Mouse (Mus musculus) lung, embryonic 14.5 days (tissue): Measurements from ENCODE around the gene Btbd6. TPM values are rescaled to one million over a fixed set of nuclear protein-coding genes. Genes with fewer than 3 reads are reported as not detected.

Experiments
- ATAC-seq: fragments of 200-750 bp; cut with Nextera tagmentation; 2 replicates; pipeline ENCODE4 v1.8.0; 2017; ENCODE audit warnings: mild to moderate bottlenecking, moderate TSS enrichment, moderate library complexity; ENCODE audit not compliant: insufficient read depth
- DNase-seq: peaks from one replicate; pipeline ENCODE4 v3.0.0-alpha.2; 2015
- H3K27ac ChIP-seq: fragments of 300-500 bp; sonication (generic); 2 replicates; pipeline ENCODE4 v1.5.1; 2014; ENCODE audit warnings: low read depth, mild to moderate bottlenecking, moderate library complexity
- H3K27me3 ChIP-seq: fragments of 300-500 bp; sonication (generic); 2 replicates; pipeline ENCODE4 v1.6.1; 2014; ENCODE audit warnings: low read length, control low read depth; ENCODE audit not compliant: insufficient read depth
- H3K36me3 ChIP-seq: fragments of 300-500 bp; sonication (generic); 2 replicates; pipeline ENCODE4 v1.6.1; 2014; ENCODE audit warnings: control low read depth; ENCODE audit not compliant: insufficient read depth
- H3K4me1 ChIP-seq: fragments of 300-500 bp; sonication (generic); 2 replicates; pipeline ENCODE4 v1.6.1; 2014; ENCODE audit warnings: antibody characterized with exemption, control low read depth; ENCODE audit not compliant: insufficient read depth
- H3K4me2 ChIP-seq: fragments of 300-500 bp; sonication (generic); 2 replicates; pipeline ENCODE4 v1.6.1; 2014; ENCODE audit warnings: mild to moderate bottlenecking
- H3K4me3 ChIP-seq: fragments of 300-500 bp; sonication (generic); 2 replicates; pipeline ENCODE4 v1.5.1; 2014; ENCODE audit warnings: low read depth, low read length
- H3K9ac ChIP-seq: fragments of 300-500 bp; sonication (generic); 2 replicates; pipeline ENCODE4 v1.6.1; 2014
- H3K9me3 ChIP-seq: fragments of 300-500 bp; sonication (generic); 2 replicates; pipeline ENCODE4 v1.6.1; 2016; ENCODE audit warnings: low read depth, low read length, control low read depth
- CTCF ChIP-seq: IDR thresholded peaks from 2 replicates; pipeline ENCODE4 v1.5.1; 2016; ENCODE audit warnings: antibody characterized with exemption, low read depth
- WGBS: fragments of 180-500 bp; shearing (Covaris S2); extraction: QIAGEN DNeasy Blood & Tissue Kit; methylation state at CpG from one replicate; pipeline ENCODE4 v1.1.7; 2014; 5-methylcytosine and 5-hydroxymethylcytosine counted together
- polyA plus RNA-seq: library from polyadenylated mRNA; unstranded; fragments of >200 nt; fragmentation: Nextera tagmentation; extraction: Ambion mirVana; gene quantifications from 2 replicates; pipeline ENCODE4 v1.2.1, GENCODE M21; 2014

The Btbd6 gene
- polyA plus RNA-seq, 1 experiment from 2014 or later = 26.7 TPM

- 70% methylated on average over 10 of the region's 10 CpGs for WGBS
- TF ChIP-seq CTCF = no peak
- Histone ChIP-seq H3K4me1 (peaks cover 11% of the 10 kb centered on the region), H3K4me2 (no peak overlapping the region), H3K4me3 (no peak overlapping the region), H3K36me3 (no peaks in the 10 kb centered on the region), H3K27me3 (no peaks in the 10 kb centered on the region), H3K27ac (no peak overlapping the region), H3K9ac (no peak overlapping the region), H3K9me3 (no peaks in the 10 kb centered on the region)
- ATAC-seq (no peak), DNase-seq (no peak)
Observed at GRCm38 (mm10) chr12:112938366-112938765, 37.9 kb upstream of the Btbd6 start.

GRCm38 (mm10) chr12:112938873-112939565 is 37.3 kb upstream of the Btbd6 start:
- no peak overlapping the region for H3K4me3 ChIP-seq
- ATAC-seq (peak; percentile 10; the same call in 1 of the 2 replicates), DNase-seq (peak; percentile 77)
- no peaks in the 10 kb centered on the region for H3K36me3 ChIP-seq
- H3K27me3 ChIP-seq = no peaks in the 10 kb centered on the region
- peaks cover 11% of the 10 kb centered on the region for H3K4me1 ChIP-seq
- peak; percentile 72 for TF ChIP-seq CTCF
- H3K9me3 ChIP-seq = no peaks in the 10 kb centered on the region
- H3K27ac ChIP-seq = no peak overlapping the region
- WGBS = 56% methylated on average over 10 of the region's 10 CpGs
- H3K4me2 ChIP-seq = no peak overlapping the region
- no peak overlapping the region for H3K9ac ChIP-seq

DNA sequence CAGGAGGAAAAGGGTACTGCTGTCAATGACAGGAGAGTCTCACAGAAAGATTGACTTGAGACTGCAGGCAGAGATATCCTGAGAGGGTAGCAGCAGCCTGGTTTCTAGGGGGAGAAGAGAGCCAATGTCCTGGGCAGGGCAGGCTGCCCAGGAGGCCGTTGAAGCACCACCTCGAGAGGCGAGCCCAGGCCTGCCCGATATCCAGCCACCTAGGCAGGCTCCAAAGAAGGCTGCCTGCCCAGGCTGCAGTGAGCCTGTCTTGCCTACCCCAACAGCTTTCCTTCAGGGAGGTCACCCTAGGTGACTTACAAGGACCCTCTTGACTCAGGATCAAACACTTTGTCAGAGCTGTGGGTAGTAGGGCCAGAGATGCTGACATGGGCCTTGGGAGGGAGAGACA is 36.0 kb upstream of the Btbd6 start:
- H3K9me3 ChIP-seq = no peaks in the 10 kb centered on the region
- no peak overlapping the region for H3K27ac ChIP-seq
- 70% methylated on average over 4 of the region's 4 CpGs for WGBS
- no peak for ATAC-seq
- no peak for TF ChIP-seq CTCF
- no peak overlapping the region for H3K9ac ChIP-seq
- H3K4me2 ChIP-seq = no peak overlapping the region
- peaks cover 11% of the 10 kb centered on the region for H3K4me1 ChIP-seq
- no peaks in the 10 kb centered on the region for H3K36me3 ChIP-seq
- no peaks in the 10 kb centered on the region for H3K27me3 ChIP-seq
- H3K4me3 ChIP-seq = no peak overlapping the region
- no peak for DNase-seq

GRCm38 (mm10) chr12:112940710-112941109 is 35.6 kb upstream of the Btbd6 start:
- Histone ChIP-seq H3K36me3 (no peaks in the 10 kb centered on the region), H3K9me3 (no peaks in the 10 kb centered on the region), H3K27me3 (no peaks in the 10 kb centered on the region), H3K4me1 (peaks cover 11% of the 10 kb centered on the region), H3K4me3 (peak overlapping the region; percentile 66; the same call in 1 of the 2 replicates), H3K9ac (0 out of 2 replicates have a peak overlapping the region, but pooled peaks have one; percentile 1), H3K4me2 (peak overlapping the region; percentile 79), H3K27ac (no peak overlapping the region)
- ATAC-seq = peak; percentile 1; the same call in 1 of the 2 replicates
- WGBS = 69% methylated on average over 9 of the region's 9 CpGs
- TF ChIP-seq CTCF = no peak
- DNase-seq = no peak

DNA sequence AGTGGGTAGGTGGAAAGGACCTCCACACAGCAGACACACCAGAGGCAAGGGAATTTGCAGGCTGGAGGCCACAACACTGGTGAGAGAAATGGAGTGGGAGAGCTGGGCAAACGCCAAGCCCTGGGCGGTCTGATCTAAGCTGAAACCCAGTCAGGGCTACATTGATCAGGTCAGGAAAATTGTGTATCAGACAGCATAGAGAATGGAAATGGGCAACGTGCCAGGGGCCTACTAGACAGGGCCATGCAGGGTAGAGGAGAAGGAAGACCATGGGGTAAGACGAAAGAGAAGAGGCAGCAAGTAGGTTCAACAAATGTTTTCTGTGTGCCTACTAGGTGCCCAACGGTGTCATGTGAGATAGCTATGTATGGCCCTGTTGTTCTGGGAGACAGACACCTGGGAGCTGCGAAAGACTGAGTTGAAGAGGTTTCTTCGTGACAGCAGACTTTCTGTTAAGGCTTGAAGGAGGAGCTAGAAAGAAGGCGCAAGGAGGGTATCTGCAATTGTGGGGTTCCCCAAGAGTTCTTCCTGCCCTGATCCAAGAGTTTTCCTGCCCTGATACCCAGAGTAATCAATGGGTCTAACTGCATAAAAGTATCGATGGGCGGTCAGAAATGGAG is 35.0 kb upstream of the Btbd6 start:
- WGBS = 35% methylated on average over 10 of the region's 10 CpGs
- Histone ChIP-seq H3K4me3 (peak overlapping the region; percentile 66), H3K4me1 (peaks cover 11% of the 10 kb centered on the region), H3K4me2 (peak overlapping the region; percentile 79), H3K27me3 (no peaks in the 10 kb centered on the region), H3K9me3 (no peaks in the 10 kb centered on the region), H3K27ac (peak overlapping the region; percentile 85), H3K36me3 (no peaks in the 10 kb centered on the region), H3K9ac (peak overlapping the region; percentile 66)
- no peak for TF ChIP-seq CTCF
- DNase-seq (peak; percentile 57), ATAC-seq (peak; percentile 16; the same call in 1 of the 2 replicates)

DNA sequence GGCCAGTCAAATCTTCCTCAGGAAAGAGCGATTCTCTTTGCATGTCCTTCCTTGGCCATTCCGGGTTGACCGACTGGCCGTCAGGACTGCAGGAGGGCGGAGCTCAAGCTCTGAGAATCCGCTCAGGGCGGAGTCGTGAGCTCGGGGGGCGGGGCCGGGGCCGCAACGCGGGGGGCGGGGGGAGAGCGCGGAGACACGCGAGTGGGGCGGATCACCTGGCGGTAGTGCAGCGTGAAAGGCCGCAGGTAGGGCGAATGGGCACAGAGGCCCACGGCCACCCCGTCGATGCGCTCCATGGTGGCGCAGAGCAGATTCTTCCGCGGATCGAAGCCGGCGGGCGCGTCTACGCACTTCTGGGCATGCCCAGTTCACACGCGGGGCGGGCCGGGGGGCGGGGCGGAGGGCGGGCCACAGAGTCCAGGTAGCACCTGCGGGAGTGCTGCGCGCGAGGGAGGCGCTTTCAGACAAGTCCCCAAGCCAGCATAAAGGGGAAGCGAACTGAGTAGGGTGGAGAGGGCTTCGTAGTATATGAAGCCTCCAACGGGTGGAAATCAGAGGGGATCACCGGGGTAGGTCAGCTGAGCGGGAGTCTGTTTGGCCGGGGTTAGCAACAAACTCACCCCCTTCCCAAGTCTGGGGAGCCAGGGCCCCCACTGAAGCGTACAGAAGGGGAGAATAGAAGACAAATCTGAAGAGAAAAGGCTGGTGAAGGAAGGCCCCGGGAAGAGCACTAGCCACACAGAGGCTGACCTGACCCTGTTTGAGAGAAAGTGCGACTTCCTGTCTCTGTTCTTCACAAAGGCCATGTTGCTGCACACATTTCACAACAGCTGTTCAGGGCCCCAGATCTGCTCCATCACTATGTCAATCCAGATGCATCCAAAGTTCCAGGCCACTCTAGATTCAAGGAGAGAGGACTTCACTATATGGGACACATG is 34.2 kb upstream of the Btbd6 start, which contains the start of gene Nudt14:
Gene Nudt14, minus strand, starts transcription at position 349 of the 938 bp plus-strand sequence.
- H3K4me3 ChIP-seq = peak within 1 kb of the TSS; percentile 66
- 1% methylated on average over 58 of the region's 58 CpGs for WGBS
- TF ChIP-seq CTCF = no peak
- ATAC-seq = peak; percentile 80
- peak within 1 kb of the TSS; percentile 79 for H3K4me2 ChIP-seq
- H3K27me3 ChIP-seq = no peaks in the 10 kb centered on the region
- H3K27ac ChIP-seq = peak within 1 kb of the TSS; percentile 85
- peaks cover 11% of the 10 kb centered on the region for H3K4me1 ChIP-seq
- peak; percentile 90 for DNase-seq
- peak within 1 kb of the TSS; percentile 66 for H3K9ac ChIP-seq
- no peaks in the 10 kb centered on the region for H3K36me3 ChIP-seq
- no peaks in the 10 kb centered on the region for H3K9me3 ChIP-seq
